Mouse (Mus musculus) hindbrain, embryonic 14.5 days (tissue): Measurements from ENCODE around the gene Nostrin. TPM values are rescaled to one million over a fixed set of nuclear protein-coding genes. Genes with fewer than 3 reads are reported as not detected.
A peak's percentile ranks its signal among the peaks of the same experiment; 100 is the strongest.

Source experiments
- ATAC-seq: fragments of 200-750 bp; cut with Nextera tagmentation; 2 replicates; pipeline ENCODE4 v1.8.0; 2017; ENCODE audit warnings: moderate number of reproducible peaks, mild to moderate bottlenecking, moderate TSS enrichment, moderate library complexity; ENCODE audit not compliant: low FRiP score
- DNase-seq: peaks from one replicate; pipeline ENCODE4 v3.0.0-alpha.2; 2015; ENCODE audit warnings: low spot score
- H3K27ac ChIP-seq: fragments of 300-500 bp; sonication (generic); 2 replicates; pipeline ENCODE4 v1.5.1; 2014; ENCODE audit warnings: mild to moderate bottlenecking, moderate library complexity
- H3K27me3 ChIP-seq: fragments of 300-500 bp; sonication (generic); 2 replicates; pipeline ENCODE4 v1.6.1; 2014; ENCODE audit warnings: mild to moderate bottlenecking, low read length, mixed read lengths; ENCODE audit not compliant: control insufficient read depth, insufficient read depth
- H3K36me3 ChIP-seq: fragments of 300-500 bp; sonication (generic); replicated peaks from 2 replicates; pipeline ENCODE4 v1.6.1; 2014; ENCODE audit not compliant: control insufficient read depth, insufficient read depth
- H3K4me1 ChIP-seq: fragments of 300-500 bp; sonication (generic); replicated peaks from 2 replicates; pipeline ENCODE4 v1.6.1; 2014; ENCODE audit warnings: antibody characterized with exemption, low read length, mixed read lengths; ENCODE audit not compliant: control insufficient read depth, insufficient read depth
- H3K4me2 ChIP-seq: fragments of 300-500 bp; sonication (generic); replicated peaks from 2 replicates; pipeline ENCODE4 v1.6.1; 2014; ENCODE audit warnings: mild to moderate bottlenecking, moderate library complexity
- H3K4me3 ChIP-seq: fragments of 300-500 bp; sonication (generic); replicated peaks from 2 replicates; pipeline ENCODE4 v1.5.1; 2014; ENCODE audit warnings: mild to moderate bottlenecking, low read length
- H3K9ac ChIP-seq: fragments of 300-500 bp; sonication (generic); 2 replicates; pipeline ENCODE4 v1.6.1; 2014
- H3K9me3 ChIP-seq: fragments of 300-500 bp; sonication (generic); 2 replicates; pipeline ENCODE4 v1.6.1; 2016; ENCODE audit warnings: low read length; ENCODE audit not compliant: control insufficient read depth
- WGBS: fragments of 180-500 bp; shearing (Covaris S2); extraction: QIAGEN DNeasy Blood & Tissue Kit; methylation state at CpG from one replicate; pipeline ENCODE4 v1.1.7; 2014; 5-methylcytosine and 5-hydroxymethylcytosine counted together
- polyA plus RNA-seq: library from polyadenylated mRNA; unstranded; fragments of >200 nt; fragmentation: Nextera tagmentation; extraction: Ambion mirVana; gene quantifications from 2 replicates; pipeline ENCODE4 v1.2.1, GENCODE M21; 2014

Gene Nostrin
- polyA plus RNA-seq, 1 experiment from 2014 or later = 1.7 TPM

- no peaks in the 10 kb centered on the region for H3K27me3 ChIP-seq
- H3K36me3 ChIP-seq = no peaks in the 10 kb centered on the region
- peak within 1 kb of the TSS; percentile 50 for H3K9ac ChIP-seq
- ATAC-seq (peak; percentile 99), DNase-seq (peak; percentile 90)
- H3K4me2 ChIP-seq = peak within 1 kb of the TSS; percentile 83
- H3K27ac ChIP-seq = no peak within 1 kb of the TSS
- peak within 1 kb of the TSS; percentile 68 for H3K4me3 ChIP-seq
- no peaks in the 10 kb centered on the region for H3K9me3 ChIP-seq
- H3K4me1 ChIP-seq = no peaks in the 10 kb centered on the region; the same call in 1 of the 2 replicates
- WGBS = under 1% methylated on average over 46 of the region's 46 CpGs
Measured at GRCm38 (mm10) chr2:69205791-69206351, 70.3 kb downstream of the Nostrin start, which contains the start of gene Spc25. Spc25 (minus strand) TSS chr2:69206194.

DNA sequence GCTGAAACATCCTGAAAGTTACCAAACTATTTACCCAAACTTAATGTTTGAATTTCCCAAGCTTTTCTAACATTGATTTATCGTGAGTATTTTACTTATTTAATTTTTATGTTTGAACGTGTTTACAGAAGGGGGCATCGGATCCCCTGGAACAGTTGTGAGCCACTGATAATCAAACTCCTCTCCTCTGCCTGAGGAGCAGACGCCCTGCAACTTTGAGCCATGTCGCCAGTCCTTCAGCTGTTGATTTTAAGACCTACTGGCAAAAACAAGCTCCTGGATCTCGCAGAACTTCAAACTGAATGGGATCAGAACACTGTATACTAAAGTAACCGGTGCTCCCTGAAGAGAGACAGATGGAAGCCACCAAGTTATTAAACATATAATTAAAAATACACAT lies 70.9 kb downstream of the Nostrin start:
- 0 out of 2 replicates have a peak, but pooled peaks have one; percentile 9 for ATAC-seq
- WGBS = 29% methylated on average over 7 of the region's 7 CpGs

GRCm38 (mm10) chr2:69209684-69210083 lies 74.1 kb downstream of the Nostrin start:
- Histone ChIP-seq H3K4me1 (no peaks in the 10 kb centered on the region; the same call in 1 of the 2 replicates), H3K9ac (no peak overlapping the region), H3K4me2 (no peak overlapping the region), H3K9me3 (no peaks in the 10 kb centered on the region), H3K27ac (no peak overlapping the region), H3K27me3 (no peaks in the 10 kb centered on the region), H3K4me3 (no peak overlapping the region), H3K36me3 (no peaks in the 10 kb centered on the region)
- ATAC-seq (no peak), DNase-seq (no peak)
- WGBS = 86% methylated on average over 3 of the region's 3 CpGs

More for the DNA sequence above, 70.9 kb downstream of the Nostrin start:
- H3K4me1 ChIP-seq = no peaks in the 10 kb centered on the region; the same call in 1 of the 2 replicates
- H3K4me2 ChIP-seq = peak overlapping the region; percentile 40
- no peaks in the 10 kb centered on the region for H3K9me3 ChIP-seq
- no peaks in the 10 kb centered on the region for H3K36me3 ChIP-seq
- no peak overlapping the region for H3K9ac ChIP-seq
- peak overlapping the region; percentile 68; the same call in 1 of the 2 replicates for H3K4me3 ChIP-seq
- no peaks in the 10 kb centered on the region for H3K27me3 ChIP-seq
- no peak for DNase-seq
- H3K27ac ChIP-seq = no peak overlapping the region

GRCm38 (mm10) chr2:69210773-69211172 lies 75.2 kb downstream of the Nostrin start, which contains the start of gene G6pc2:
G6pc2 (plus strand) TSS chr2:69211073.
- H3K27ac ChIP-seq = no peak within 1 kb of the TSS
- no peak within 1 kb of the TSS for H3K4me2 ChIP-seq
- 81% methylated on average over 7 of the region's 7 CpGs for WGBS
- no peak for DNase-seq
- no peaks in the 10 kb centered on the region for H3K36me3 ChIP-seq
- no peaks in the 10 kb centered on the region for H3K4me1 ChIP-seq
- no peak for ATAC-seq
- H3K4me3 ChIP-seq = no peak within 1 kb of the TSS
- H3K9ac ChIP-seq = no peak within 1 kb of the TSS
- no peaks in the 10 kb centered on the region for H3K27me3 ChIP-seq
- no peaks in the 10 kb centered on the region for H3K9me3 ChIP-seq

DNA sequence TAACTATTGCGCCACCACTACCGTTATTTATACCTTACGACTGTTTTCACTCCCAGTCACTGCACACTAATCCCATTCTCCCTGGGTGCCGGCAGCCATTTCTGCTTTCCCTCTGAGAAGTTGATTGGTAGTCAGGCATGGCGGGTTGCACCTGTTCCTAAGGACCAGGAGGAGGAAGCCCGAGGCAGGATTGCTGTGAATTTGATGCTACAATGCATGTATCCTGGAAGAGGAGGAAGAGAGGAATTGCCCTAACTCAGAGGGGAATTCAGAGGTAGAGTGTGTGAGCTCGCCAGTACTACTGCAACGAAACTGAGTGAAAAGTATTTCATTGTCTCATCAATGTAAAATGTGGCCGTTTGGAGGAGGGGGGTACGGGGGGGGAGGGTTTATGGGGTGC lies 77.1 kb downstream of the Nostrin start:
- WGBS = 71% methylated on average over 10 of the region's 10 CpGs

GRCm38 (mm10) chr2:69215242-69215641 lies 79.6 kb downstream of the Nostrin start:
- Histone ChIP-seq H3K36me3 (no peaks in the 10 kb centered on the region), H3K27ac (no peak overlapping the region), H3K4me3 (no peak overlapping the region), H3K4me2 (no peak overlapping the region), H3K9me3 (no peaks in the 10 kb centered on the region), H3K4me1 (no peaks in the 10 kb centered on the region), H3K27me3 (no peaks in the 10 kb centered on the region), H3K9ac (no peak overlapping the region)
- 55% methylated on average over 7 of the region's 7 CpGs for WGBS
- ATAC-seq (no peak), DNase-seq (peak; percentile 57)

More for the DNA sequence above, 77.1 kb downstream of the Nostrin start:
- Histone ChIP-seq H3K9me3 (no peaks in the 10 kb centered on the region), H3K4me1 (no peaks in the 10 kb centered on the region), H3K9ac (no peak overlapping the region), H3K27ac (no peak overlapping the region), H3K4me3 (no peak overlapping the region), H3K36me3 (no peaks in the 10 kb centered on the region), H3K27me3 (no peaks in the 10 kb centered on the region), H3K4me2 (no peak overlapping the region)
- DNase-seq = no peak
- ATAC-seq = no peak

DNA sequence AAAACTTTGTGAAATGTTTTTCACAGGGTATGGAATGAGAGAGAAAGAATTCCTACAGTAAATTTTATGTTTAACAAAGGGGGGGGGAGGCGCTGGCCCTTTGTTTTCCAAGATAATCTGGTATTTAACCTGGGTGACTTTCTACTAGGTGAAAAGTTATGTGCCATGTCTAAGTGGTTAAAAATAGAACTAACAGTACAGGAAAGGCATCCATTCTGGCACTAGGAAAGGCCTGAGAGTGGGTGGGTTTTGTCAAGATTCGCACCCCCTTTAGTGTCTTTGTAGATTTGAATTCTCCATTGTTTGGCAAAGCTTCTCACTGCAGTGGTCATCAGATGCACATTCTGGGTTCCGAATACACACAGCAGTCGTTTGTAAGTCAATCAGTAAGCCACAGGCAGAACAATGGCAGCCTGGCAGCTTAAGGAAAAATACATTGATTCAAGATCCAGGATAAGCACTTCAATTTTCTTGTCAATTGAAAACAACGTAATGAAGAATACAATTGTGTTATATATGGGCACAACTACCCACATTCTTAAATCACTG lies 86.3 kb downstream of the Nostrin start:
- 30% methylated on average over 5 of the region's 5 CpGs for WGBS
- Histone ChIP-seq H3K27me3 (no peaks in the 10 kb centered on the region), H3K4me1 (0 out of 2 replicates have a peak, but pooled peaks cover 5% of the 10 kb centered on the region), H3K9me3 (no peaks in the 10 kb centered on the region), H3K27ac (no peak overlapping the region), H3K9ac (no peak overlapping the region), H3K4me3 (no peak overlapping the region), H3K36me3 (no peaks in the 10 kb centered on the region), H3K4me2 (no peak overlapping the region)
- ATAC-seq (no peak), DNase-seq (no peak)

- Histone ChIP-seq H3K4me3 (no peak overlapping the region), H3K9me3 (no peaks in the 10 kb centered on the region), H3K27me3 (no peaks in the 10 kb centered on the region), H3K4me2 (no peak overlapping the region), H3K27ac (no peak overlapping the region), H3K4me1 (0 out of 2 replicates have a peak, but pooled peaks cover 5% of the 10 kb centered on the region), H3K9ac (no peak overlapping the region), H3K36me3 (no peaks in the 10 kb centered on the region)
- DNase-seq (no peak), ATAC-seq (no peak)
- WGBS = 50% methylated on average over 10 of the region's 10 CpGs
Measured at GRCm38 (mm10) chr2:69222815-69223214, 87.2 kb downstream of the Nostrin start.

DNA sequence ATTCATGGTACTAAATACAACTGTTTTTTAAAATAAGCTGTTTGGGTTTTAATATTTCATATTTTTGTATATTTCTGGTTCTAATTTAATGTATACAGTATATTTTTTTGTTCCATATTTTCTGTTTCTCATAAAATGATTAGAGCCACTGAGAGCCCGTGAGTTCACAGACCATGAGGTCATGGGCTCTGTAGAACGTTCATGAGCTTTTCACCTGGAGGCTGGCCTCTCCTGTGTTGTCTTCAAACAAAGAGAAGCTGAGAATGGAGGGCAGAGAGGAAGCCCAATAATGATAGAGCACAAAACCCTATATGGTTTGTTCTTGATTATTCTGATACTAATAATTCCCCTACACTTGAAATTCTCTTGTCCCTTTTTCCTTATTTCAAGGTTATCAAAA lies 89.1 kb downstream of the Nostrin start:
- H3K27ac ChIP-seq = no peak overlapping the region
- no peaks in the 10 kb centered on the region for H3K36me3 ChIP-seq
- WGBS = 64% methylated on average over 2 of the region's 2 CpGs
- ATAC-seq (no peak), DNase-seq (no peak)
- no peaks in the 10 kb centered on the region for H3K27me3 ChIP-seq
- H3K4me3 ChIP-seq = no peak overlapping the region
- no peak overlapping the region for H3K4me2 ChIP-seq
- H3K9me3 ChIP-seq = no peaks in the 10 kb centered on the region
- 0 out of 2 replicates have a peak, but pooled peaks cover 8% of the 10 kb centered on the region for H3K4me1 ChIP-seq
- H3K9ac ChIP-seq = no peak overlapping the region
